Mouse (Mus musculus): Measurements from ENCODE around the gene Arhgap36. TPM values are rescaled to one million over a fixed set of nuclear protein-coding genes. Genes with fewer than 3 reads are reported as not detected.

Arhgap36 gene
- not detected for polyA plus RNA-seq (2017; shearing (Covaris generic))

DNA sequence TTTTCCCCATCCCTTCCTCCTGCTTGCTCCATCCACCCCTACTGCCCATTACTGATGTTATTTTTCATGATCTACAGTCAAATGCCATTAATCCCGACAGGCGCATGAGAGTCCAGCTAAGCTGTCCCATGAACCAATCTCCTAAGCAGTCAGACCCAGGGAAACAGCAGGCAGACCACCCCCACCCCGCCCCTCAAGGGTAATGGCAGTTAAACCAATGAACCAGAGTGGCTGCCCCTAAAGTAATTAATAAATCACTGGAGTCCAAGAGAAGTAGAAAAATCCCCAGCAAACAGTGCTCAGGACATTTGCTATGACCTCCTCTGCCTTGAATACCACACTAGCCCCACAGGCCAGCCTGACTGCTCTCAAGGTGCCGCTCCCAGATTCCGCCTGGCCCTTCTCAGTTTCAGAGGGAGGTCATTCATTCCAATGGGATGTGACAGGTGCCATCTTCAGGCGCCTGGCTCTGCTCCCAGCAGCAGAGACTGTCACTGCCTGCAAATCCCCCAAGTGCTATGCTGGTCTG, at the start of gene Arhgap36:
Gene Arhgap36, plus strand, starts transcription at position 504 of the 529 bp plus-strand sequence.

Other genes with a start within 250 kb of the Arhgap36 start
- 13.4 TPM for gene Enox2, start 175.7 kb upstream of the Arhgap36 start, polyA plus RNA-seq (2017; shearing (Covaris generic))
- not detected for gene Olfr1320, start 208.4 kb downstream of the Arhgap36 start, polyA plus RNA-seq (2017; shearing (Covaris generic))

Measured in activated CD4-positive, CD25-positive, alpha-beta regulatory T cell, adult 9 weeks (primary cell).